Mouse (Mus musculus): ENCODE data around the gene Cfi.

The Cfi gene

DNA sequence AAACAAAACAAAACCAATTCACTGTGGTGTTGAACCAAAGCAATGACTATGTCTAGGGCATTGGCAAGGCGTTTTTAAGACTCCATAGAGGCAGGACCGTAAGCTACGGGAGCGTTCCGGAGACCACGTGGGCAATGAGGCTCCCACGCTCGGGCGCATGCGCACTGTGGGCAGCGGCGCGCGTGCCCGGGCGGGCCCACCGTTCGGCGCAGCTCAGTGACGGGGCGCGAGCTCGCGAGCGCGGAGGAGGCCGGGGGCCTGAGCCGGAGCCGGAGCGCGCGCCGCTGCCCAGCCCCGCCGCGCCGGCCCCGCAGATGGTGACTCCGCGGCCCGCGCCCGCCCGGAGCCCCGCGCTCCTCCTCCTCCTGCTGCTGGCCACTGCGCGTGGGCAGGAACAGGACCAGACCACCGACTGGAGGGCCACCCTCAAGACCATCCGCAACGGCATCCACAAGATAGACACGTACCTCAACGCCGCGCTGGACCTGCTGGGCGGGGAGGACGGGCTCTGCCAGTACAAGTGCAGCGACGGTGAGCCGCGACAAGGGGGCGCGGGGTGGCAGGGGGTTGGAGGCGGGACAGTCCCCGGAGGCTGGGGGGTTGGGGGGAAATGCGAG, 42.8 kb downstream of the Cfi start, which contains the start of gene Pla2g12a:
Gene Pla2g12a, plus strand, starts transcription at position 202 of the 617 bp plus-strand sequence.
- peak; percentile 96 for DNase-seq

DNA sequence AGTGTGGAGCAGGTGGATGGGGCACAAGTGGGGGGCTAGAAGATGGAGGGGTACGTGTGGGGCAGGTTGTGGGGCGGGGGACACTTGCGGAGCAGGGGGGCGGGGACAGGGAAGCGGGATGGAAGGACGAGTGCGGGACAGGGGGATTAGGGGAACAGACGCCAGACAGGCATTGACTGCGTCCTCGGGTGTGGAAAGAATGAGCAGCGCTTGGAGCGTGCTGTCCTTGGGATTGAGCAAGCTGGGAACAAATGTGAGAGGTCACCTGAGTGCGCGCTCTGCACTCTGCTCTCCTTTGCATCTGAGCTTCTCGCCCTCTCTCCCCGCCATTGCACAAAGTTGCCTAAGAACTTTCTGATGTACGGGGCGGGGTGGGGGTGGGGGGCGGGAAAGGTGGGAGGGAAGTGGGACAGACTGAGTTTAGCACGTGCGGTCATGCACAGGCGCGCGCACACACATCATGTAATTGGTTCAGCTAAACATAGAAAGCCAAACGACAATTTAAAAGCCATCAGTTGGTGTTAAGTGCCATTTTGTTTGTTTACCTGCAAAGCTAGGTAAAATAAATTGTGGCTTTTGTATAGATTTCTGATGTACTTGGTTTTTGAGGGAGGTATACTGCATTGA, 43.6 kb downstream of the Cfi start:
- peak; percentile 58 for DNase-seq

DNA sequence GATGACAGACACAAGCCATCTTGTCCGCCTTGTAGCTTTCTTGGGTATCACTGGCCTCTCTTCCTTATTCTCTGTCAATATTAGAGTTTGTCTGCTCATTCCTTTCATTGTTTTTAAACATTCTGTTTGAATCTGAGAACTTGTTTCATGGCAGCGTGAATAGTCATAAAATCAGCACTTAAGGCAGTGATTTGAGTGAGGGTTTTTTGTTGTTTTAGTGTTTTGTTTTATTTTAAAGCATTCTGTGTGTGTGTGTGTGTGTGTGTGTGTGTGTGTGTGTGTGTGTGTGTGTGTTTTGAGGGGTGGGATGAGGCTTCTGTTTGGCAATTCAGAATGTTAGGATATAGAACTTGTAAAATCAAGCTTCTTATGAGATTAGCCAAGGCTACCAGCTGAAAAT, 44.2 kb downstream of the Cfi start:
- no peak for DNase-seq

DNA sequence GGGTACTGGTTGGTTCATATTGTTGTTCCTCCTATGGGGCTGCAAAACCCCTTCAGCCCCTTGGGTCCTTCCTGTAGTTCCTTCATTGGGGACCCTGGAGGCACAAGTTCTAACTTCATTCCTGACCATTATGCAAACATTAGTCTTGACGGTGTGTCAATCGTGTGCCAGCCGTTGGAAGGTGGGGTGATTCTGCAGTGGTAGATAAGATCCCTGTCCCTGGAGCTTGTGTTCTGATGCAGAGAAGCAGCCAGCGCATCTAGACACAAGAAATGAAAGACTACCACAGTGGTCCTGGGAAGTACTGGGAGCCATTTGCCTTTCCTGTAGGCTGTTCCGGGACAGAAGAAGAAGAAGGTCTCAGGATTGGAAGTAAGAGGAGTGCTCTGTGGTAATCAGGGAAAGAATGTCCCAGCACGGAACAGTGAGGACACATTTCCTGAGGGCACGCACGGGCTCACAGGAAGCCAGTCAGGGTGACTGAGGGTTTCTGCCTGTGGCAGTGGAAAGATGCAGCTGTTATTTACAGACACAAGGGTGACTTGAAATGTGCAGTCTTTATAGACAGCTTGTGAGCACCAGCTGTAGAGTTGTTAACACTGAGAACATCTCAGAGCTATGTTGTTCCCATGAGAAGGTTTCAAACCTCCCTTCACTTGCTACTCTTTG, 45.4 kb downstream of the Cfi start:
- DNase-seq = no peak

DNA sequence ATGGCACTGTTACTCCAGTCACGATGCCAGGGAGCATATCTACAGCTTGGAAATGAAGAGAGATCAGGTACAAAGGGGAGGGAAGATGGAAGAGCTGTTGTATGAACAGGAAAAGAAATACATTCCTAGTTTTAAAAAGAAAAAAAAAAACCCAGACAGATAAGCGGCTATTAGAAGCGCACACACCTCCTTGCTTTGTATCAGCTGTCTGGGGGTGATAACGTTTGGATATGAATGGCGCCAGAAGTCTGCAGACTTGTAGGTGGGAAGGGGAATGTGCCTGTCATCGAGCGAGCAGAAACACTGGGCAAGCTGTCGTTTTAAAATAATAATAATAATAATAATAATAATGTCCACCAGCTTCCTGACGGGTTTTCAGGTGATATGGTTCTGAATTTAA, 49.9 kb downstream of the Cfi start:
- no peak for DNase-seq

DNA sequence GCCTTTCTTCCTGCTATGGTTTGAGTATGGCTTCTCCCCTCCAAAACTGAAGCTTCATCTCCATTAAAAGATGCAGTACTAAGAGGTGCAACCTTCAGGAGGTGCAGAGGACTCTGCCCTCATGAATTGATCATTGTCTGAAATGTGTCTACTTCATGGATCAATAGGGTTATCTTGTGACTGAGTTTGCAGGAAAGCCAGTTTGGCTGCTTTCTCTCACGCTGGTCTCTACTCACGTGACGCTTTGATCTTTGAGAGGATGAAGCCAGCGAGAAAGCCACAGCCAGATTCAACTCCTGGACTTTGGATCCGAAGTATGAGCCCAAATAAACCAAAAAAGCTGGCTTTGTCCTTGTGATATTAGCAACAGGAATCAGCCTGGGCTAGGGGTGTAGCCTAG, 50.7 kb downstream of the Cfi start:
- no peak for DNase-seq

DNA sequence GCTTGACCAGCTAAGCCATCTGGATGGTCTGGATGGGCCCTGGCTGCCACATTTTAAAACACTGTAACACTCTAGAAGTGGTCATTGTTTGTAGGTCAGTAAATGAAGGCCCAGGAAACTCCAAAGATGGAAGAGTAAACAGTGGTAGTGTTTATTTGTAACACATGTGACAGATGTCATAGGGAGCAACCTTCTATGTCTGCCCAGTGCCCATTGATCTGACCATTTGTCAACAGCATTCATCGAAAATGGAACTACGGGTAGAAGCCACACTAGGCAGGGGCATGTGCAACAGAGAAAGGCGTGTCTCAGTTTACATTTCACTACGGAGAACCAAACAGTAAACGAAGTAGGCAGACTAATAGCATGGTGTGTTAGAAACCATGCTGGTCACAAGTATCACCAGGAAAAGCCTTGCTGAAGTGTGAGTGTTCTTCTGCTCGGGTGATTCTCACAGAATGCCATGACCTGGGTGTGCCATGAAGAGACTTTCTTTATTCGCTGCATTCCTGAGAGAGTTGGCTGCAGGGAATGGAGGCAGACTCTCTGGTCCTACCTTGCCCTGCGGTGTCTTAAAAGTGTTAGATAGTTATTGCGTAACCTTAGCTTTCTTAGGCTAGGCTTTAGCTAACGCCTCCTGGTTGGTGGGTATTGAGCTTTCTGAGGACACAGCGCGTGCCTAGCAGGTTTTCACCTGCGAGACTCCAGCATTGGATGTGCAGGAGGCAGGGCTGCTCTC, 52.3 kb downstream of the Cfi start:
- no peak for DNase-seq

DNA sequence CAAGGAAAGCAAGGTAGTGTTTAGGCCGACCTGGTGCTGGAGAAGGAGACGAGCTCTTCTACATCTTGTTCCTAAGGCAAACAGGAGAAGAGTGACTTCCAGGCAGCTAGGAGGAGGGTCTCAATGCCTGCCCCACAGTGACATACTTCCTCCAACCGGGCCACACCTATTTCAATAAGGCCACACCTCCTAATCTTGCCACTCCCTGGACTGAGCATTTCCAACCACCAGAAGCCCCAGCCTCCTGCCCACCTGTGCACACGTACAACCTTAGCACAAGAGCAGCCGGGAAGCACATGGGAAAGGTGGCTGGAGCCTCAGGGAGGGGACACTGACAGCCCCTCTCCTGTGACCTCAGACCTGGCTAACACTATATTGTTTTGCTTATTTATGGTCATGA, 56.3 kb downstream of the Cfi start:
- DNase-seq = no peak

DNA sequence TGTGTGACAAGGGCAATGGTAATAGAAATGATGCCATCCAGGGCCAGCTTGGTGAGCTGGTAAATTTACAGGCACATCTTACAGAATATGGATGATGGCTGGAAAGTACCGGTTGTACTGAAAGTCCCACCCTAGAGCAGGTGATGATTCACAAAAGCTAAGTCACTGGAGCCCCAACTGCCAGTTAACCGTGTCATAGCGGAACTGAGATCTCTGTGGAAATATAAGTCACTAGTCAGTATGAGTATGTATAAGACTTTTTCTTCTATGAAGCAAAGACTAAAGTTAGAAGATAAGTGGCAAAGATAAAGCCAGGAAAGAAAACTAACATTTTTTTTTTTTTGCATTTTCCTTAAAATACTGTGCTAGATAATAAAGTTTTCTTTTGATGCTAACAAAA, 57.5 kb downstream of the Cfi start:
- DNase-seq = no peak

DNA sequence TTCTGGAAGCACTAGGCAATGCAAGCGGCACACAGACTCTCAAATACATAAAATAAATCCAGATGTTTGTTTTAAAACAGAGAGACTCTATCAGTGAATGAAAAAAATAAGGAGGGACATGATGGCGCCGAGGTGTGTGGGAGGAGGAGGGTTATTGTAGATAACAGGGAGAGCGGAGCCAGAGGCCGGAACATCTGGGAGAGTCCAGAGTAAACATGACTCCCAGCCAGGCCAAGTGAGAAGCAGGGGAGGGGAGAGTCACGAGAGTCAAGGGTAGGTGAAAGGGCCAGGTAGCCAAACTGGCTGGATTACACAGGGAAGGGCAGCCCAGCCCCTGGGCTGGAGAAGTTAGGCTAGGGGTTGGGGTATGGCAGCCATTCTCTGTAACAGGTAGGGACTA, 60.9 kb downstream of the Cfi start:
- no peak for DNase-seq

DNA sequence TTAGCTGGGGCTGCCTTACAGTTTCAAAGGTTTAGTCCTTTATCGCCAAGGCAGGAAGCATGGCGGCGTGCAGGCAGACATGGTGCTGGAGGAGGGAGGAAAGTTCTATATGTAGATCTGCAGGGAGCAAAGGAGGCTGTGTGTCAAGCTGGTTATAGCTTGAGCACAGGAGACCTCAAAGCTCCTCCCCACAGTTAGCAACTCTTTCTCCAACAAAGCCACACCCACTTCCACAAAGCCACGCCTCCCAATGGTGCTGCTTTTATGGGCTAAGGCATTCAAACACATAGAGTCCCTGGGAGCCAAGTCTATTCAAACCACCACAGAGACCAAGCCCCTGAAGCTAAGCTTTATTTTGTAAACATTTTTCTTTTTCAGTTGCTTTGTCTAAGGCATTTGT, 63.2 kb downstream of the Cfi start:
- no peak for DNase-seq

DNA sequence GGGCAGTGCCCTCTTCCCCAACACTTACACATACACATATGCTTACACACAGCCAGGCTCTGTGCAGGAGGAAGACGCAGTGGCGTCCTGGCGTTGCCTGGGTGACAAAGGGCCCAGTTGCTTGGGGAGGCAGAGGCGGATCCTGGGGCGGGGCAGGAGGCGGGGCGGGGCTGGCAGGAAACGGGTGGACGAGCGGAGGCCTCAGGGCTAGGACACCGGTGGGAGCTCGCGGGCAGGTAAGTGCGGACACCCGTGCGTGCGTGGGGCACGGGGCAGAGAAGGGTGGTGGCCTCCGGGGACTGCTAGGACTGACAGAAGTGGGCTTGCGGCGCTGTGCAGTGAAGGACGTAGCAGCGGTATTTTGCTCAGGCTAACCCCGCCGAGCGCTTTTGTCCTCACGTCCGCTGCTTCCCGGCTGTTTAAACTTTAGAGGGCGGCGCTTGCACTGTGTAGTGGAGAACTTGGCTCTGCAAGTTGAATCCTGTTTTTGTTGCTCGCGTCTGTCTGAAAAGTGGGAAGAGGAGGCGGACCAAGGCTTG, 65.7 kb downstream of the Cfi start, which contains the start of gene Casp6:
Gene Casp6, plus strand, starts transcription at position 155 of the 539 bp plus-strand sequence.
- DNase-seq = peak; percentile 91

DNA sequence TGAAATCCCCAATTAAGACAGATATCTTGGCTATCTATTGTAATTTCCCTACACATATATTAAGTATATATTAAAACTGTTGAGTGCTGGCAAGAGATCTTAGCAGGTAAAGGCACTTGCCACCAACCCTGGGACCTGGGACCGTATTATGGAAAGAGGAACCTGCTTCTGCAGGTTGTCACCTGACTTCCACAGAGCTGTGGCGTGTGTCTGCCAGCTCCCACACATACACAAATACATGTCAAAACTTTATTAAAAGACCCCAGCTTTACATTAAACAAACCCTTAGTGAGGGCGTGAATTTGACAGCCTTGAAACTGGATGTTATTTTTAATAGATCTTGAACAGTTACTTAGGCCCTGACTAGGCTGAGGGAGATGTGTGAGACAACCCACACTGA, 67.7 kb downstream of the Cfi start:
- no peak for DNase-seq

DNA sequence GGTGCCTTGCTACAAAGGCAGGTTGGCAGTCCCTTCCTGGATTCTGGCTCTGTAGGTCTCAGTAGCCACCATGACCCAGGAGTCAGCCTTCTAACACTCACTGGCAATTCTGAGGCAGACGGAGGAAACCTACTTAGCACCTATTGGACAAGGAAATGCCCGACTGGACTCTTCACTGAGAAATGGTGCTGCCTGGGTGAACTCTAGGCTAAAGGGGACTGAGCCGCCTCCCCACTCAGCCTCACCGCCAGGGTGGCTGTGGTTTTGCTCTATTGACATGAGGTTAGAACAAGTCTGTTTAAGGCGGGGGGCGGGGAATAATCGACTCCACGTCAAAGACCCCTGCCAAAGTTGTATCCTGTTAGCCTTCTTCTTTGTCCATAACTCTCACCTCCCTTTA, 68.2 kb downstream of the Cfi start:
- DNase-seq = no peak

DNA sequence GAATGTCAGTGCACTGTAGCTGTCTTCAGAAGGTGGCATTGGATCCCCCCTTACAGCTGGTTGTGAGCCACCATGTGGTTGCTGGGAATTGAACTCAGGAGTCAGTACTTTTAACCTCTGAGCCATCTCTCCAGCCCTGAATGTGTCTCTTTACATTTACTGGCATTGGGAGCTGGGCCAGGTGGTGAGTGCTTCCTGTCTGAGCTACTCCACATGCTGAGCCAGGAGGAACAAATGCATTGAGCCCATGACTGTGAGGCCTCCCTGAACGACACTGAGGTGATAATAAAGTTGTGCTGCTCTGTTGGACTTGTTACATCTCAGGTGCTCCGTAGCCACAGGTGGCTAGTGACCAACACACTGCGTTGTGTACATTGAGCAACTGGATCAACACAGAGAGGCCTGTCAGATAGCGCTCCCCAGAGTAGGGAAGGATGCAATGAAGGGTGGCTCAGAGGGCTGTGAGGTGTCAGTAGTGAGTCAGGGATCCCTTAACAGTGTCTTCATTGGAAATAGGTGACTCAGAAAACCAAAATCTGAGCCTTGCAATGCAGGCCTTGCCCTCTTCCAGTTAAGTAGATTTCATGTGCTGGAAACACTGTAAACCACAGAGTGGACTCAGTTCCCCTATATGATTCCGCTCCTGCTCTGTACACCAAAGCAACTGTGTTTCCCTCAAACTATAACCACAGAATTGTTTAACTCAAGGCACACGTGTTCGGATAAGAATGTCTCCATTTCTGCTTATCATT, 68.9 kb downstream of the Cfi start:
- DNase-seq = no peak

DNA sequence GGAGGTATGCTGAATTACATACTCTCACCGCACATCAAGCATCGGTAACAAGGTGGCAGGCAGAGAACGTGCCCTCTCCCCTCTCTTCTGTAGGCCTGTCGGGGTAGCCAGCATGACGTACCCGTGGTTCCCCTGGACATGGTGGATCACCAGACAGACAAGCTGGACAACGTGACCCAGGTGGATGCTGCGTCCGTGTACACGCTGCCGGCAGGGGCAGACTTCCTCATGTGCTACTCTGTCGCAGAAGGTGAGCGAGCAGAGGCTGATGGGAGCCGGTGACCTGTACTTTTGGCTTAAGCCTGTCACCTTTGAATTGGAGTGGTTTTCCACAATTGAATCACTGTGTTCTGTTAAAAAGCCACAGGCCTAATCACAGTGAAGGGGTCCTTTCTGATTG, 76.3 kb downstream of the Cfi start:
- no peak for DNase-seq

DNA sequence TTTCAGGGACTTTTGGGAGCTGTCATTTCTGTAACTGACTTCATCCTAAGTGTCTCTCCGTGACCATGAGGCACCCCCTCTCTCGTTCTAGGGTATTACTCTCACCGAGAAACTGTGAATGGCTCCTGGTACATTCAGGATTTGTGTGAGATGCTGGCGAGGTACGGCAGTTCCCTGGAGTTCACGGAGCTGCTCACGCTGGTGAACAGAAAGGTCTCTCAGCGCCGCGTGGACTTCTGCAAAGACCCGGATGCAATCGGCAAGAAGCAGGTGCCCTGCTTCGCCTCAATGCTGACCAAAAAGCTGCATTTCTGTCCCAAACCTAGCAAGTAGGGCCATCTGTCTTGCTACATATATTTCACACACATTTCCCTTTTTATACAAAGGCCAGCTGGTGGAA, 77.6 kb downstream of the Cfi start:
- DNase-seq = no peak

DNA sequence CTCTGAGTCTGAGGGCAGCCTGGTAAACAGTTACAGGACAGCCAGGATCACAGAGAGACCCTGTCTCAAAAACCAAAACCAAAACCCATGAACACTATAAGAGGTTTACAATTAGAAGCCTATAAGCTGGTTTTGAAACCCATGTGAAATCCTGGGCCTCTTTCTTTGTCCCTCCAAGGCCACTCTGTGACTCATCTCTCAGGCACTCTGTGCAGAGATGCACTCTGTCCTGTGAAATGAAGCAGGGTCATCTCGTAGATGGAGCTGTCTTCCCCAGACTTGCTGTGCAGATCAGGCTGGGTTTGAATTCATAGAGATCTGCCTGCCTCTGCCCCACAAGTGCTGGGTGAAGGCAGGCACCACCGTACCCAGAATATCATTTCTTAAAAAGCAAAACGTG, 81.7 kb downstream of the Cfi start:
- DNase-seq = no peak

DNA sequence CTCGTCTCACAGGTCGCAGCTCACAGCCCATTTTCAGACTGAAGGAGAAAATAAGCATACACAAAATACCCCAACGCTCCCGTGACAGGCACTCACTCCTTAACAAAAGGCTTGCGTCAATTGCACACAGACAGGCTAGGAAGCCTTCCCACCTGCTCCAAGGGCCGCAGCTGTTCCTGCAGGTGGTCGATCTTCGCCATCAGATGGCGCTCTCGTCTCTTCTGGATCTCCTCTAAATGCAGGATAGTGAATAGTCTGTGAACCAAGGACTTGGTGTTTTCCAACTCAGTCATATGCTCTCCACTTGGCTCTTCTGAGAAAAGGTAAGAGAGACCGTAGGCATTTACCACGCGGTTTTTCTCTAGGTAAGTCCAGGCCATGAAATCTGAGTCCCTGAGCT, 82.8 kb downstream of the Cfi start:
- peak; percentile 74 for DNase-seq

DNA sequence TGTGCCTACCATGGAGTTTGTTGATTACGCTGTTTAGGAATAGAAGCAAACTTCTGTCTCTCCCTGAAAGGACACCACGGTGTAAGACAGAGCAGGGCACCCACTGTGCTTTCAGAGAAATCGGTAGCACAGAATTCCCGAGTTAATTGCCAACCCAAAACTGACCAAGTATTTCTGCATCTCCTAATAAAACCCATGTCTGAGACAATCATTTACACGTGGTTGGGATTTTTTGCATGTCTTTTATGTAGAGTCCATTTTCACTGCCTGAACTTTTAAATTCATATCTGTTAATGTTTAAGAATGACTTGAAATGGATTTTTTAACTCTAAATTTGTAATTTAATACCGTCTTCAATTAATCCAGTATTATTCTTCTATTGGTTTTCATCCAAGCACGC, 87.9 kb downstream of the Cfi start:
- no peak for DNase-seq
